Mouse (Mus musculus): Measurements from ENCODE around the gene 4933415A04Rik. TPM values are rescaled to one million over a fixed set of nuclear protein-coding genes. Genes with fewer than 3 reads are reported as not detected.

The 4933415A04Rik gene
- total and polyA plus RNA-seq, 3 experiments, result not detected

- no peak overlapping the region for H3K27ac ChIP-seq (ENCODE audit: control insufficient read depth, low read depth, low read length)
- H3K36me3 ChIP-seq (ENCODE audit: control insufficient read depth in 1 of 2, insufficient read depth in 2 of 2, low read length in 2 of 2), result no peaks in the 10 kb centered on the region
- no peak overlapping the region for H3K4me3 ChIP-seq (ENCODE audit: control insufficient read depth in 1 of 2, insufficient read depth in 1 of 2, low read depth in 2 of 2, low read length in 2 of 2)
- TF ChIP-seq ZNF384 (IDR thresholded peaks at IDR 0.05; ENCODE audit: low read depth, low read length), result no peak
- TF ChIP-seq MYB (IDR thresholded peaks at IDR 0.05; ENCODE audit: low read depth, low read length), result no peak
- no peak overlapping the region for H3K9ac ChIP-seq (ENCODE audit: control insufficient read depth, low read depth, low read length, poor library complexity, severe bottlenecking)
- no peaks in the 10 kb centered on the region for H3K9me3 ChIP-seq (replicated peaks; ENCODE audit: insufficient read depth, low read length)
- H3K4me1 ChIP-seq (ENCODE audit: control insufficient read depth in 1 of 2, insufficient read depth in 2 of 2, low read length in 2 of 2), result no peaks in the 10 kb centered on the region
- H3K27me3 ChIP-seq (ENCODE audit: control insufficient read depth in 1 of 2, insufficient read depth in 2 of 2, low read length in 2 of 2), result no peaks in the 10 kb centered on the region; a peak in 1 of 4 replicates
- DNase-seq (ENCODE audit: low read depth, low spot score), result no peak
- no peaks in the 10 kb centered on the region for H3K79me2 ChIP-seq (ENCODE audit: control insufficient read depth, insufficient read depth, low read length, poor library complexity)
Observed at GRCm38 (mm10) chr11:43575061-43575375, 11.8 kb upstream of the 4933415A04Rik start.

- no peak for DNase-seq (ENCODE audit: low read depth, low spot score)
- H3K4me3 ChIP-seq (ENCODE audit: control insufficient read depth in 1 of 2, insufficient read depth in 1 of 2, low read depth in 2 of 2, low read length in 2 of 2), result no peak overlapping the region
- H3K9me3 ChIP-seq (replicated peaks; ENCODE audit: insufficient read depth, low read length), result no peaks in the 10 kb centered on the region
- no peak overlapping the region for H3K9ac ChIP-seq (ENCODE audit: control insufficient read depth, low read depth, low read length, poor library complexity, severe bottlenecking)
- TF ChIP-seq KAT2A (conservative IDR thresholded peaks at IDR 0.05; ENCODE audit: low read depth, low read length) (no peak), ZKSCAN1 (IDR thresholded peaks at IDR 0.05; ENCODE audit: low read depth, low read length) (no peak), JUND (IDR thresholded peaks at IDR 0.05; ENCODE audit: low read depth, low read length) (no peak), CHD1 (IDR thresholded peaks at IDR 0.05; ENCODE audit: low read depth, low read length) (no peak), MXI1 (IDR thresholded peaks at IDR 0.05; ENCODE audit: low read depth, low read length) (no peak), UBTF (IDR thresholded peaks at IDR 0.05; ENCODE audit: borderline replicate concordance, insufficient read depth, low read depth, low read length) (no peak), NRF1 (IDR thresholded peaks at IDR 0.05; ENCODE audit: insufficient read depth, low read depth, low read length, poor library complexity, severe bottlenecking) (no peak), ETS1 (IDR thresholded peaks at IDR 0.05; ENCODE audit: low read depth, low read length) (no peak), MAFK (IDR thresholded peaks at IDR 0.05; ENCODE audit: borderline replicate concordance, low read depth, low read length) (no peak), MAZ (IDR thresholded peaks at IDR 0.05; ENCODE audit: low read depth, low read length) (no peak), HCFC1 (IDR thresholded peaks at IDR 0.05; ENCODE audit: low read depth, low read length) (no peak), GATA1 (IDR thresholded peaks at IDR 0.05; ENCODE audit: low read depth, low read length) (no peak), POLR2AphosphoS2 (IDR thresholded peaks at IDR 0.05; ENCODE audit: low read length) (no peak), ELF1 (IDR thresholded peaks at IDR 0.05; ENCODE audit: low read depth, low read length) (no peak)
- H3K27me3 ChIP-seq (ENCODE audit: control insufficient read depth in 1 of 2, insufficient read depth in 2 of 2, low read length in 2 of 2), result no peaks in the 10 kb centered on the region; a peak in 1 of 4 replicates
- no peaks in the 10 kb centered on the region for H3K36me3 ChIP-seq (ENCODE audit: control insufficient read depth in 1 of 2, insufficient read depth in 2 of 2, low read length in 2 of 2)
- no peaks in the 10 kb centered on the region for H3K4me1 ChIP-seq (ENCODE audit: control insufficient read depth in 1 of 2, insufficient read depth in 2 of 2, low read length in 2 of 2)
- no peaks in the 10 kb centered on the region for H3K79me2 ChIP-seq (ENCODE audit: control insufficient read depth, insufficient read depth, low read length, poor library complexity)
- no peak overlapping the region for H3K27ac ChIP-seq (ENCODE audit: control insufficient read depth, low read depth, low read length)
Observed at GRCm38 (mm10) chr11:43575376-43576151, 11.3 kb upstream of the 4933415A04Rik start.
